Mouse (Mus musculus) gastrocnemius, adult 18-20 months (tissue): Measurements from ENCODE around the gene Chic2. TPM values are rescaled to one million over a fixed set of nuclear protein-coding genes. Genes with fewer than 3 reads are reported as not detected.

ENCODE experiments used
- DNase-seq: peaks from one replicate; pipeline ENCODE4 v3.0.0; 2021; ENCODE audit warnings: low spot score
- total RNA-seq, 2 experiments: library from RNA; stranded (reverse); gene quantifications; 2 replicates each; pipeline ENCODE4 v1.2.3; 2021

Gene Chic2
- total RNA-seq, 2 experiments from 2014 or later: 10.3 to 12.3 TPM

GRCm38 (mm10) chr5:74979586-74979985, 65.0 kb downstream of the Chic2 start:
- DNase-seq: no peak

- DNase-seq: no peak
Measured at GRCm38 (mm10) chr5:74975507-74975906, 69.1 kb downstream of the Chic2 start.

- peak; percentile 77 for DNase-seq
Measured at GRCm38 (mm10) chr5:74974726-74975411, 69.7 kb downstream of the Chic2 start.

DNA sequence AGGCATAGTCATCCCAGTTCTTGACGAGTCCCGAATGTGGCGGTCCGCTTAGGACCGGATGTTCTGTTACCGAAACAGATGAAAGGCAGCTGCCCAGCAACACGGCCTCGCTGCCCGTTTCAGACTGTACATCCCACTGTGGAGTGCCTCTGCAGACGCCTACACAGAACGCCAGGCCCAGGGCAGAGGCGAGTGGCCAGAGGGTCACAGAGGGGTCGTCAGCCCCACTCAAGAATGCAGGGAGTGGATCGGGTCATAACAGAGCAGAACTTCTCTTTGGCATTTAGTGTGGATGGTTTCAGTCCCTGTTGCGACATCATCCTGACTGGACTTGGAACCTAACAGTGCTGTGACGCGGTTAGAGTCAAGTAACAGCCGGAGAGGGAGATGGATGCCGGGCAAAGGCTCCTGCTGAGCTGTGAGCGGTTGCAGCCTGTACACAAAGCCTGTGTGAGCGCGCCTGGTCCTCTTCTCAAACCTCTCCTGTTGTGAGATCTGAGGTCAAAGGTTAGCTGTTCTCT, 70.5 kb downstream of the Chic2 start:
- DNase-seq: peak; percentile 76

DNA sequence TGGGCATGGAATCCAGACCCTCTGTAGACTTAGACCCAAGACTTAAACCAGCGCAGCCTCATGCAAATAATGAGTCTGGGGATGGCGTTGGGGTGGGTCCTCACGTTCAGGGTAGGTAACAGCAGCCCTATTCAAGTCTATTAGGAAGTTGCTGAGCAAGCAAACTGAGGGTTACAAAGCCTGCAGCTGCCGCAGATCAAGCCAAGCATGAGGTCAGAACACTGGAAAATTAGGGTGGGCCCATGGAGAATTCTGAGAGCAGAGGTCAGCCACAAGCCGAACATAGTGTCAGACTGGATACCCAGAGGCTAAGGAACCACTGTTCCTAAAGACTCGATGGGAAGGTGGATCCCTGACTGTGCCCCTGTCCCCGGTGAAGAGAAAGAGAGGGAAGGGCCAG, 73.2 kb downstream of the Chic2 start:
- peak; percentile 69 for DNase-seq

DNA sequence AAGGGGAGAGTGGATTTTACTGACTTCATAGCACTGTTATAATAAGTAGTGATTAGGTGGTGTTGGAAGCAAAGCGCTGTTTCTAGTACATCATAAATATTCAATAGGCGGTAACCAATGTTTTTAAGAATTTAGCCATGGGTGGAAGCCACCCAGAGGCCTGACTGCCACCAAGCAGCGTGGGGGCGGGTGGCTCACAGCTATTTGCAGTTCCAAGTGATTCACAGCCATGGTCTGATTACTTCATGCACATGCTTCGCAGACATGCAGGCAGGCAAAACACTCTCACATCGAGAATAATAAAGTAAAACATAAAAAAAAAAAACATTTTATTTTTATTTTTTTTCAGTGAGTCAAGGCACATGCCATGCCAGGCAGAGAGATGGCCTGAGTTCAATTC, 75.2 kb downstream of the Chic2 start:
- no peak for DNase-seq

GRCm38 (mm10) chr5:74967882-74968281, 76.7 kb downstream of the Chic2 start:
- DNase-seq: no peak

GRCm38 (mm10) chr5:74966891-74967290, 77.7 kb downstream of the Chic2 start:
- DNase-seq: no peak

- DNase-seq: no peak
Measured at GRCm38 (mm10) chr5:74962771-74963170, 81.8 kb downstream of the Chic2 start.

DNA sequence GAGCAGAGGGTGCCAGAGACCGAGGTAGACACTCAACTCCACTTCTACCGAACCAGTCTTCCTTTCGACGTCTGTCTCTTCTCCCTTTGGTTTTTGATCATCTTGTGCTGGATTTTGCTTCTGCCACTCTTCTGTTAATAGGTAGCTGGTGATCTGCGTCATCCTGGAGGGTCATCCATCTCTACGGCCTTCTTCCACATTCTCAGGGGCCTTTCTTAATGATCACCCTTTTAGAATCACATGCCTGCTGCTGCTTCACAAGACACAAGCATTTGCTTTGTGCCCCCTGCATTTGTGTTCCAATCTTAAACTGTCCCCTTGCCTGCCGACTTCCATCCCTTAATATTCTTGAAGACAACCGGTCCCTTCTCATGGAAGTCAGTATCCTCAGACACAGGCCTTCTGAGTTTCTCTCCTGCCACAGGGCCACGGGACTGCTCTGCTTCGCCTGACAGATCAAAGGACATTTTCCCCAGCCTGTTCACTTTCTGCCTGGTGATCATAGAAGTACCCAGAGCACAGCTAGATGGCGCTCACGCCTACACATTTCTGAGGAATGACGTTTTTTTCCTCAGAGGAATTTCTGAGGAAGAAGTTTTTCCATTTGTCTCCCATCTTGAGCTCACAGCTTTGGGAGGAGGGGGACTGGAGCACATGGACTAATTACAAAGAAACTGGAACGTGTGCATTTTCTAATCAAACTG, 83.6 kb downstream of the Chic2 start:
- peak; percentile 61 for DNase-seq

GRCm38 (mm10) chr5:74960306-74960705, 84.3 kb downstream of the Chic2 start:
- DNase-seq: no peak

- DNase-seq: no peak
Measured at GRCm38 (mm10) chr5:74957293-74958076, 87.1 kb downstream of the Chic2 start.

DNA sequence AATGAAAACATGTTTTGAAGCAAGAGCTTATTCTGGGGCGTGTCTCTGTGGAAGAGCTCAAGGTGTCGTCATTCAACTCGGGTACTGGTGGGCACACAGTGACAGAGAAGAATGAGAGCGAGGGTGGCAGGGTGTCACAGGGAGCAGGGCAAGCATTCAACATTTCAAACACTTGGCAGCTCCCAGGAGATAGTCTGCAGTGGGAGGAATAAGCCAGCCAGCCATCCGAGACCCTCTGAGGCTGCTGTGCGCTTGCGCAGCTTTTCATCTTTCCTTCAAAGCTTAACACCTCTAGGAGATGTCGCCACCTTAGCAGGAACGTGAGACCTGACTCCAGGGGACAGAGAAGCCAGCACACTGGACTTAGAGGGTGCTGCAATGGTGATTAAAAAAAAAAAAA, 88.2 kb downstream of the Chic2 start:
- DNase-seq: no peak

DNA sequence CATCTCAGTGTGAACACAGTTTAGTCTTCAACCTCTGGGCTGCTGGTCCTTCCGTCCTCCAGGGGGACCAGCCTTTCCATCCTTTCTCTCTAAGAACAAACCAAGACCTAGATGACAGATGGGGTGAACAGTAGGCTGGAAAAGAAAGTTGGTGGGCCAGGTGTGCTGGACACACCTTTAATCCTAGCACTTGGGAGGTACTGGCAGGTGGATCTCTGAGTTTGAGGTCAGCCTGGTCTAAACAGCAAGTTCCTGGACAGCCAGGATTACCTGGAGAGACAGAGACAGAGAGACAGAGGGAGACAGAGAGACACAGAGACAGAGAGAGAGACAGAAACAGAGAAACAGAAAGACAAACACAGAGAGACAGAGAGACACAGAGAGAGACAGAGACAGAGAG, 89.0 kb downstream of the Chic2 start:
- no peak for DNase-seq

DNA sequence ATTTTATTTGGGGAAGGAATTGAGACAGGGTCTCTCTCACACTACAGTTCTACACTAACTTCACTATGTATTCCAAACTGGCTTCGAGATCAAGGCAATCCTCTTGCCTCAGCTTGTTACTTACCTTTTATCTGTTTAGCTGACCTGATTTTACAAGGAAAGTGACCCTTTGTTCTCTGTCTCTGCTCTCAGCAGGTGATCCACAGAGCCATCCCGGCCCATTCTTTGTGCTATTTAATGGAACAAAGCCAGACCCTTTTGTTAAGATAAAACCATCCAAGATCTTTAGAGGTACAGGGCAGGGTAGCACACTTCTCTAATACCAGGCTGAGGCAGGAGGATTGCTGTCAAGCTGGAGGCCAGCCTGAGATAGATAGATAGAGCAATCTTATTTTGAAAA, 91.6 kb downstream of the Chic2 start:
- DNase-seq: no peak

GRCm38 (mm10) chr5:74951375-74951774, 93.2 kb downstream of the Chic2 start:
- DNase-seq: no peak

DNA sequence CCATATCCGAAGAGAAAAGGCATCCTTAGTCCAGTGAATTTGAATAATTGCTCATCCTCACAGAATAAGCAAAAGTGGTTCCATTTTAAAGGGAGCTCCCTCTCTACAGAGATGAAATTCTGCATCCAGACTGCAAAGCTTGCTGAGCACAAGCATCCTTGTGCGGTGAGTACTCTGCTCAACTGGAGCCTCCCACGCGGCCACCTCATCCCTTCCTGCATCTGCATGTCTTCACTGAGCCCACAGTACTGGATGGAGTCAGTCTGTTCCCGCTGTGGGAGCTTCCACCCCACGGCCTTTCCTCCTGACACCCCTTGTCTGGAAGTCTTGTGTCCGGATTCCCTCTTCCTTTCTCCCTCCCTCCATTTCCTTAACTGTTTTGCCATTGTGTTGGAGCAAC, 95.3 kb downstream of the Chic2 start:
- DNase-seq: no peak

DNA sequence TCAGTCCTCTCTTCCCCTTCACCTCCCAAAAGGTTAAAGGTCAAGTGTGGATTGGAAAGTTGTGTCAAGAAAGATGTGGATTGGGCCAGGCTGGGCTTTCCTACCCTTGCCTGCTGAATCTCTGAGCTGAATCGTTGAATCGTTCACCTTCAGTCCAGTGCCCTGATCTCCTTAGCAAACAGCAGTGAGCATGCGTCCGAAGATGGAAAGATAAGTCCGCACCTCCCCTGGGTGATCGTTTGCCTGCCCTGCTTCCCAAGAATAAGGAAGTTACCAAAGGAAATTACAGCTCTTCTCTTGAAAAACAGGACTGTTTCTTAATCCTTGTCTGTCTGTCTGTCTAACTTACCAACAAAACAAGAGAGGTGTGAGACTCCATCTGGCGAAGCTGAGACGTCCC, 96.1 kb downstream of the Chic2 start:
- DNase-seq: no peak
